Mouse (Mus musculus): ENCODE results near the gene Ttk. TPM values are rescaled to one million over a fixed set of nuclear protein-coding genes. Genes with fewer than 3 reads are reported as not detected.

Ttk gene
- polyA plus RNA-seq, 1 experiment from 2014 or later, result 1.4 TPM

DNA sequence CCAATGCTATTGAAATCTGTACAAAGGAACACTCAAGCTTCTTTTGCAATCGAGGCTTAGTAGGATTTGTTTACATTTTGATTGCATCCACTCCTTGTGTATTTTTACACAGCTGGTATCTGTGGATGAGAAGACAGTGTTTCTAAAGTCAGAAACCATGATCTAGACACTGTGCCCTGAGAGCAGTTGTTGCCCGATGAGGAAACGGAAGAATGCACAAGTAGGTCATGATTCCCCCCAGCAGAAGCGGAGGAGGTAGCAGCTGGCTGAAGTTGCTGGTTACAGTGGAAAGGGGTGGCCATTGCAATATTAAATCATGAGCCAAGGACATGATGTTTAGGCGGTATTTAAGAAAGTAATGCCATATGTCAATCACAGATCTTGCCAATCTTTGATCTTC lies 53.7 kb downstream of the Ttk start:
- H3K4me3 ChIP-seq (ENCODE audit: low read depth, low read length), result no peak overlapping the region
- H3K27ac ChIP-seq (ENCODE audit: low read length), result no peak overlapping the region
- TF ChIP-seq CTCF (IDR thresholded peaks at IDR 0.05) (no peak), EP300 (IDR thresholded peaks at IDR 0.05) (no peak)
- peak; percentile 57 for ATAC-seq
- peak; percentile 44 for DNase-seq (ENCODE audit: low spot score)
- no peak overlapping the region for H3K9ac ChIP-seq (replicated peaks; ENCODE audit: low read depth)
- H3K4me2 ChIP-seq (replicated peaks; ENCODE audit: low read depth, low read length), result no peak overlapping the region
- no peaks in the 10 kb centered on the region for H3K4me1 ChIP-seq (ENCODE audit: insufficient read depth, low read depth, low read length)
- WGBS, result 59% methylated on average over 5 of the region's 5 CpGs
- H3K9me3 ChIP-seq (ENCODE audit: low read length), result no peaks in the 10 kb centered on the region
- no peaks in the 10 kb centered on the region for H3K27me3 ChIP-seq (replicated peaks; ENCODE audit: insufficient read depth, low read length)
- no peaks in the 10 kb centered on the region for H3K36me3 ChIP-seq (ENCODE audit: insufficient read depth, low read length)

DNA sequence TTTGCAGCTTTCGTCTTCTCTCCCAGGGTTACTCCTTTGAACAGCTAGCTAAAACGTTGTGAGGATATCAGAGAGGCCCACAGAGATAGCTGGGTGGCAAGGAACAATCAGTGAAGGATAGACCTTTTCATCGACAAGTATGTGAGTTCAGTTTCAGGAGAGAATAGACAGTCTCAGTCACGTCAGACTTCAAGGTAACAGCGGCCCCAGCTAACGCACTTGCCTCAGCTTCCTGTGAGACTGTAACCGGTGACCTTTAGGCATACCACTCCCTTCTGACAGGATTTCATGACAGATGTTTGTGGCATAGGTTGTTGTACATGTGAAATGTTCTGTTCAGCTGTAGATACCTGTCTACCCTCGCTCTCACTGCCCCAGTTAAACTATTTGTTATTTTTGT lies 58.6 kb downstream of the Ttk start:
- no peak overlapping the region for H3K4me3 ChIP-seq (ENCODE audit: low read depth, low read length)
- no peak for ATAC-seq
- H3K4me2 ChIP-seq (replicated peaks; ENCODE audit: low read depth, low read length), result no peak overlapping the region
- no peak overlapping the region for H3K9ac ChIP-seq (replicated peaks; ENCODE audit: low read depth)
- H3K27me3 ChIP-seq (replicated peaks; ENCODE audit: insufficient read depth, low read length), result no peaks in the 10 kb centered on the region
- H3K4me1 ChIP-seq (ENCODE audit: insufficient read depth, low read depth, low read length), result no peaks in the 10 kb centered on the region
- TF ChIP-seq CTCF (IDR thresholded peaks at IDR 0.05) (no peak), EP300 (IDR thresholded peaks at IDR 0.05) (no peak)
- no peak for DNase-seq (ENCODE audit: low spot score)
- WGBS, result 54% methylated on average over 8 of the region's 8 CpGs
- H3K36me3 ChIP-seq (ENCODE audit: insufficient read depth, low read length), result no peaks in the 10 kb centered on the region
- H3K9me3 ChIP-seq (ENCODE audit: low read length), result no peaks in the 10 kb centered on the region
- H3K27ac ChIP-seq (ENCODE audit: low read length), result no peak overlapping the region

DNA sequence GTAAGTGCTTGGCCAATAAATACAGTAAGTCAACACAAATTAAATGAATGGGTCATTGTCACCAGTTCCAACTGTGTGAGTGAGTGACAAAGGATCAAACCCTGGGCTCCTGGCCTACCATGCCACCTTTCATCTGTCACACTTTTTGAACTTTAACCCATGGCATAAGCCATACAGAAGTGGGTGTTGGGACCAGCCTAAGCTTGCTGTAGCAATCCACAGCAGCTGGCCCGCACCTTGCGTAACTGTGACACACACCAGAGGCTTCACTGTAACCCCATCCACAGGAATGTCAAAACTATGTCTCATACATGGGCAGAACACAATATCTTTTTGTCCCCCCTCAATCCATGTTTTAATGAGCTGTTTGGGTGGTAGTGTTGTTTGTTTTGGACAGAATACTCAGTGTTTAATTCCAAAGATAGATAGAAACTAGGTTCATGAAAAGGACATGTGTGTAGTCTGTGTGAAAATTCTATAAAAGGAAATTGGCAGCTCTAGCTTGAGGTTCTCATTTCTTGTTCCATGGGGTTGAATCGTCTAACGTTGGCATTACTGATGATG lies 59.4 kb downstream of the Ttk start:
- 44% methylated on average over 4 of the region's 4 CpGs for WGBS
- no peaks in the 10 kb centered on the region for H3K4me1 ChIP-seq (ENCODE audit: insufficient read depth, low read depth, low read length)
- H3K4me3 ChIP-seq (ENCODE audit: low read depth, low read length), result no peak overlapping the region
- H3K4me2 ChIP-seq (replicated peaks; ENCODE audit: low read depth, low read length), result no peak overlapping the region
- no peaks in the 10 kb centered on the region for H3K27me3 ChIP-seq (replicated peaks; ENCODE audit: insufficient read depth, low read length)
- DNase-seq (ENCODE audit: low spot score), result peak; percentile 77
- peak; percentile 92 for ATAC-seq
- no peaks in the 10 kb centered on the region for H3K36me3 ChIP-seq (ENCODE audit: insufficient read depth, low read length)
- no peak overlapping the region for H3K9ac ChIP-seq (replicated peaks; ENCODE audit: low read depth)
- TF ChIP-seq EP300 (IDR thresholded peaks at IDR 0.05) (no peak), CTCF (IDR thresholded peaks at IDR 0.05) (no peak)
- H3K27ac ChIP-seq (ENCODE audit: low read length), result no peak overlapping the region
- no peaks in the 10 kb centered on the region for H3K9me3 ChIP-seq (ENCODE audit: low read length)

DNA sequence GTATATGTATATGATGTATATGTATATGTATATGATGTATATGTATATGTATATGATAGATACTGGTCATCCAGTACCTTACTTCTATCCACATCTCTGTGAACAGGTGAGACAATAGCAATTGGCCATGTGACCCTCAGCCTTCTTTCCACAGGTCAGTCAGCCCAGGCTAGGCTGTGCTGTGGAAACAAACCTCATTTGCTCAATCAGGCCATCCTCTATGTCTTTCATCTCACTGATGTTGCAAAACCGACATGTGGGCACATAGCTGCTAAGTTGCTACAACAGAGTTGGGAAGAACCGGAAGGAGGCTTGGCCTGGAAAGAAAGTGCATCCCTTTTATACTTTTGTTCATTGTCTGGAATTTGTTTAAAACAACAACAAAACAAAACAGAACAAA lies 67.6 kb downstream of the Ttk start:
- Histone ChIP-seq H3K36me3 (ENCODE audit: insufficient read depth, low read length) (no peaks in the 10 kb centered on the region), H3K4me2 (replicated peaks; ENCODE audit: low read depth, low read length) (no peak overlapping the region), H3K9ac (replicated peaks; ENCODE audit: low read depth) (no peak overlapping the region), H3K27ac (ENCODE audit: low read length) (no peak overlapping the region), H3K4me1 (ENCODE audit: insufficient read depth, low read depth, low read length) (no peaks in the 10 kb centered on the region), H3K27me3 (replicated peaks; ENCODE audit: insufficient read depth, low read length) (no peaks in the 10 kb centered on the region), H3K4me3 (ENCODE audit: low read depth, low read length) (no peak overlapping the region), H3K9me3 (ENCODE audit: low read length) (no peaks in the 10 kb centered on the region)
- ATAC-seq (no peak), DNase-seq (ENCODE audit: low spot score) (no peak)
- TF ChIP-seq CTCF (IDR thresholded peaks at IDR 0.05) (no peak), EP300 (IDR thresholded peaks at IDR 0.05) (no peak)
- WGBS, result 89% methylated on average over 2 of the region's 2 CpGs

DNA sequence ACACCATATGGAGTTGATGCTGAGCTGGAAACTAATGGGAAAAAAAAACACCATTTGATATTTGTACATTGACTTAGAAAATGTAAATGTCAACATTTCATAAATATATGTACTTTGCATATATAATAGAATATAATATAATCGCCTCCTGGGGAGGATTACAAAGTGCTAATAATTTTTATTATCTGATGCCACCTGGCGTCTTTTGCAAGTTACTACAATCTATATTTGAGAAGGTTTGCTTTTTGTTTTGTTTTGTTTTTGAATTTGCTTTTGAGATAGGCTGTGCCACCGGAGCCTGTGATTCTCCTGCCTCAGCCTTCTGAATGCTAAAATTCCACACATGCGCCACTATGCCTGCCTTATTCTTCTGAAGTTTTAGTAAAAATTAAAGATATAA lies 71.3 kb downstream of the Ttk start:
- DNase-seq (ENCODE audit: low spot score) (peak; percentile 54), ATAC-seq (no peak)
- Histone ChIP-seq H3K36me3 (ENCODE audit: insufficient read depth, low read length) (no peaks in the 10 kb centered on the region), H3K27me3 (replicated peaks; ENCODE audit: insufficient read depth, low read length) (no peaks in the 10 kb centered on the region), H3K9ac (replicated peaks; ENCODE audit: low read depth) (no peak overlapping the region), H3K4me1 (ENCODE audit: insufficient read depth, low read depth, low read length) (no peaks in the 10 kb centered on the region), H3K4me3 (ENCODE audit: low read depth, low read length) (no peak overlapping the region), H3K9me3 (ENCODE audit: low read length) (no peaks in the 10 kb centered on the region), H3K4me2 (replicated peaks; ENCODE audit: low read depth, low read length) (no peak overlapping the region), H3K27ac (ENCODE audit: low read length) (no peak overlapping the region)
- 57% methylated on average over 4 of the region's 4 CpGs for WGBS
- TF ChIP-seq EP300 (IDR thresholded peaks at IDR 0.05) (no peak), CTCF (IDR thresholded peaks at IDR 0.05) (peak; percentile 41)

DNA sequence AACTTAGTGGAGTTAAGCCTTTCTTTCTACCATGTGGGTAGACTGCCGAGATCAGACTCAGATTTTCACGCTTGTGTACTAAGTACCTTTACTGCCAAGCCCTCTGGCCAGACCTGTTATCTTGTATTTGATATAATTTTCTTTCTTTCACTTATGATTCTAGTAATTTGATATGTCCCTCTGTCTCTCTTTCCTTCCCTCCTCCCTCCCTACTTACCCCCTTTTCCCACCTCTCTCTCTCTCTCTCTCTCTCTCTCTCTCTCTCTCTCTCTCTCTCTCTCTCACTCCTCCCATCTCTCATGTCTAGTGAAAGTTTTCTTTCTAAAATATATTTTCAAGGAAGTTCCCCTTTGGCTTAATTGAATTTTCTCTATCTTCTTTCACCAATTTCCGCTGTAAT lies 72.5 kb downstream of the Ttk start:
- no peak for DNase-seq (ENCODE audit: low spot score)
- Histone ChIP-seq H3K9me3 (ENCODE audit: low read length) (no peaks in the 10 kb centered on the region), H3K27me3 (replicated peaks; ENCODE audit: insufficient read depth, low read length) (no peaks in the 10 kb centered on the region), H3K4me3 (ENCODE audit: low read depth, low read length) (no peak overlapping the region), H3K27ac (ENCODE audit: low read length) (no peak overlapping the region), H3K4me2 (replicated peaks; ENCODE audit: low read depth, low read length) (no peak overlapping the region), H3K36me3 (ENCODE audit: insufficient read depth, low read length) (no peaks in the 10 kb centered on the region), H3K4me1 (ENCODE audit: insufficient read depth, low read depth, low read length) (no peaks in the 10 kb centered on the region), H3K9ac (replicated peaks; ENCODE audit: low read depth) (no peak overlapping the region)
- WGBS, result 76% methylated on average over 3 of the region's 3 CpGs
- no peak for ATAC-seq
- TF ChIP-seq EP300 (IDR thresholded peaks at IDR 0.05) (no peak), CTCF (IDR thresholded peaks at IDR 0.05) (no peak)

DNA sequence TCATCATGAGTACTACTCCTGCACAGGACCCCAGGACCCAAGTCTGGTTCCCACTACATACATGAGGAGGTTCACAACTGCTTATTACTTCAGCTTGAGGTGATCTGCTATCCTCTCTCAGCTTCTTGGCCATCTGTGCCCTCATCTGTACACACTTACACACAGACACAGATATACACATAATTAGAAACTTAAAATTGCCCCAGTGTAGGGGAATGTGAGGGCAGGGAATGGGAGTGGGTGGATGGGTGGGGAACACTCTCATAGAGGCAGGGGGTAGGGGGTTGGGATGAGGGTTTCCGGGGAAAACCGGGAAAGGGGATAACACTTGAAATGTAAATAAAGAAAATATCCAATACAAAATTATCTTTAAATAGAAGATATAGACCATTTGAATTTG lies 75.3 kb downstream of the Ttk start:
- Histone ChIP-seq H3K27me3 (replicated peaks; ENCODE audit: insufficient read depth, low read length) (no peaks in the 10 kb centered on the region), H3K4me1 (ENCODE audit: insufficient read depth, low read depth, low read length) (no peaks in the 10 kb centered on the region), H3K36me3 (ENCODE audit: insufficient read depth, low read length) (no peaks in the 10 kb centered on the region), H3K27ac (ENCODE audit: low read length) (no peak overlapping the region), H3K9ac (replicated peaks; ENCODE audit: low read depth) (no peak overlapping the region), H3K9me3 (ENCODE audit: low read length) (no peaks in the 10 kb centered on the region), H3K4me3 (ENCODE audit: low read depth, low read length) (no peak overlapping the region), H3K4me2 (replicated peaks; ENCODE audit: low read depth, low read length) (no peak overlapping the region)
- DNase-seq (ENCODE audit: low spot score), result no peak
- WGBS, result 77% methylated on average over 2 of the region's 2 CpGs
- TF ChIP-seq CTCF (IDR thresholded peaks at IDR 0.05), result no peak
- TF ChIP-seq EP300 (IDR thresholded peaks at IDR 0.05), result no peak
- no peak for ATAC-seq

Data from lung, postnatal 0 days (tissue).